Comparison of ENCODE assay signal across 11 mouse cellular contexts in the genomic region with DNA sequence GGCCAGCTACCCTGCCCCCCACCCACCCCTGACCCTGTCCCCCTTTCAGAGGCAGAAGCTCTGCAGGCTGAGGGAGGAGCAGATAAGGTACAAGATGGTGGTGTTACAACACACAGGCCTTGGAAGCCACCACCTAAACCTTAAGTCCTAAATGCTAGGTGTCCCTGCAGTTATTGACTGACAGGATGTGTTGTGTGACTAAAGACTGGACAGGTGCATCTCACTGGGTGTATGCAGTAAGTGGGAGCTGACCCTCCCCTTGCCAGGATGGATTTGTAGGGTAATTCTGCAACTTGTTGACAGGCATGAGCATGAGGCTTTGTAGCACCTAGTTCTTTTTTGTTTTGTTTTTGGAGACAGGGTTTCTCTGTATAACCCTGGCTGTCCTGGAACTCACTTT. TPM values are rescaled to one million over a fixed set of nuclear protein-coding genes. Genes with fewer than 3 reads are reported as not detected.
DNase-seq lines count a peak whose midpoint lies in the region; ATAC-seq and TF ChIP-seq lines count a peak whose summit lies in the region.
"Had no signal": no experiment of that assay in that cellular context is flagged by ENCODE, and none has a peak within 500 bp of the region (broad histone marks: within the 10 kb centered on the region; RNA-seq: fewer than 3 reads in every experiment).

No protein-coding gene starts in this region.

- no peak overlapping the region for H3K4me2 ChIP-seq in kidney, embryonic 16.5 days (replicated peaks; ENCODE audit: low read depth, low read length)
- H3K4me2 ChIP-seq in limb, embryonic 15.5 days = no peak overlapping the region

- H3K4me3 ChIP-seq in gastrocnemius, adult 2 months = peak overlapping the region; percentile 76
- no peak overlapping the region; the same call in 1 of the 2 replicates for H3K4me3 ChIP-seq in kidney, embryonic 16.5 days (ENCODE audit: low read length)
- H3K4me3 ChIP-seq in embryonic facial prominence, embryonic 10.5 days = no peak overlapping the region
- H3K4me3 ChIP-seq in limb, embryonic 15.5 days = no peak overlapping the region
- H3K4me3 ChIP-seq: megakaryocyte, embryonic 14.5 days had no signal

- no peak for DNase-seq in gastrocnemius, adult 2 months
- DNase-seq in gastrocnemius, postnatal 36 days = no peak
- DNase-seq in kidney, adult 18-20 months = no peak
- DNase-seq in embryonic facial prominence, embryonic 10.5 days (ENCODE audit: low spot score) = no peak
- no peak for DNase-seq in yolk sac, embryonic 10.5 days (ENCODE audit: low spot score)
- no peak for DNase-seq in cerebellum, postnatal 4 days (ENCODE audit: low spot score in 2 of 2)
- DNase-seq: cerebellum, postnatal 25 days had no signal

- intact Hi-C loops in gastrocnemius, adult 2 months (cut with DNase I) = no loop called here
- intact Hi-C loops in gastrocnemius, postnatal 36 days (cut with DNase I) = loop anchor here (5.0 kb wide), 1 partner anchor 268 kb away; no protein-coding TSS in a partner anchor

- no peaks in the 10 kb centered on the region for H3K9me3 ChIP-seq in kidney, embryonic 16.5 days (ENCODE audit: low read length)
- H3K9me3 ChIP-seq in embryonic facial prominence, embryonic 10.5 days = peaks cover 2% of the 10 kb centered on the region; the same call in 1 of the 2 replicates
- H3K9me3 ChIP-seq in limb, embryonic 15.5 days = no peaks in the 10 kb centered on the region

- H3K27me3 ChIP-seq in kidney, embryonic 16.5 days (ENCODE audit: insufficient read depth, low read length) = no peaks in the 10 kb centered on the region
- no peaks in the 10 kb centered on the region for H3K27me3 ChIP-seq in embryonic facial prominence, embryonic 10.5 days (replicated peaks; ENCODE audit: low read depth, poor library complexity, severe bottlenecking)
- no peaks in the 10 kb centered on the region for H3K27me3 ChIP-seq in limb, embryonic 15.5 days
- H3K27me3 ChIP-seq: megakaryocyte, embryonic 14.5 days had no signal

- TF ChIP-seq CTCF in gastrocnemius, adult 2 months (IDR thresholded peaks at IDR 0.05) = no peak

- no peak for ATAC-seq in kidney, embryonic 16.5 days (ENCODE audit: low FRiP score, low TSS enrichment)
- ATAC-seq in limb, embryonic 15.5 days (ENCODE audit: insufficient number of reproducible peaks, low FRiP score, low TSS enrichment, low read depth) = no peak
- ATAC-seq: forebrain, embryonic 16.5 days had no signal

- peak overlapping the region; percentile 98 for H3K27ac ChIP-seq in gastrocnemius, adult 2 months
- peak overlapping the region; percentile 100 for H3K27ac ChIP-seq in kidney, embryonic 16.5 days (ENCODE audit: low read length)
- H3K27ac ChIP-seq in embryonic facial prominence, embryonic 10.5 days (replicated peaks) = peak overlapping the region; percentile 98
- H3K27ac ChIP-seq in limb, embryonic 15.5 days = peak overlapping the region; percentile 97

- H3K4me1 ChIP-seq in kidney, embryonic 16.5 days (ENCODE audit: insufficient read depth, low read length) = peaks cover 74% of the 10 kb centered on the region
- H3K4me1 ChIP-seq in embryonic facial prominence, embryonic 10.5 days = peaks cover 87% of the 10 kb centered on the region
- H3K4me1 ChIP-seq in limb, embryonic 15.5 days = peaks cover 68% of the 10 kb centered on the region

- H3K36me3 ChIP-seq in kidney, embryonic 16.5 days (ENCODE audit: insufficient read depth, low read length) = peaks cover 42% of the 10 kb centered on the region
- H3K36me3 ChIP-seq in embryonic facial prominence, embryonic 10.5 days (replicated peaks) = peaks cover 81% of the 10 kb centered on the region
- H3K36me3 ChIP-seq in limb, embryonic 15.5 days = peaks cover 58% of the 10 kb centered on the region

- no peak overlapping the region for H3K9ac ChIP-seq in kidney, embryonic 16.5 days (replicated peaks; ENCODE audit: low read length)
- H3K9ac ChIP-seq in limb, embryonic 15.5 days = no peak overlapping the region

RNA-seq across cellular contexts. Expression of gene Ptpa, which starts 28.6 kb away (rescaled TPM):
- total RNA-seq in gastrocnemius, adult 2 months (2021) = 10 to 100 TPM; 48.9 to 86.1 TPM
- total RNA-seq in gastrocnemius, postnatal 36 days (2021) = 10 to 100 TPM; 55.1 to 58.9 TPM
- polyA plus RNA-seq in kidney, embryonic 16.5 days (2015; fragmentation: Nextera tagmentation; extraction: Ambion mirVana) = 184 and 191 TPM in 2 replicates
- polyA plus RNA-seq in embryonic facial prominence, embryonic 10.5 days (2016; fragmentation: Nextera tagmentation; extraction: Ambion mirVana) = 161 and 162 TPM in 2 replicates
- polyA plus RNA-seq in limb, embryonic 15.5 days (2015; fragmentation: Nextera tagmentation; extraction: Ambion mirVana) = 137 and 149 TPM in 2 replicates

RNA-seq across cellular contexts. Expression of gene Crat, which starts 28.8 kb away (rescaled TPM):
- 100 to 1,000 TPM; 362 to 422 TPM for total RNA-seq in gastrocnemius, adult 2 months (2021)
- 100 to 1,000 TPM; 356 to 381 TPM for total RNA-seq in gastrocnemius, postnatal 36 days (2021)
- 40.9 and 44.2 TPM in 2 replicates for polyA plus RNA-seq in kidney, embryonic 16.5 days (2015; fragmentation: Nextera tagmentation; extraction: Ambion mirVana)
- 19.9 and 20.3 TPM in 2 replicates for polyA plus RNA-seq in embryonic facial prominence, embryonic 10.5 days (2016; fragmentation: Nextera tagmentation; extraction: Ambion mirVana)
- 23.9 and 37.6 TPM in 2 replicates for polyA plus RNA-seq in limb, embryonic 15.5 days (2015; fragmentation: Nextera tagmentation; extraction: Ambion mirVana)

RNA-seq across cellular contexts. Expression of gene Ier5l, which starts 29.6 kb away (rescaled TPM):
- 1 to 10 TPM in 1 of 2 experiments, under 1 TPM in 1; 0.97 to 1.1 TPM for total RNA-seq in gastrocnemius, adult 2 months (2021)
- total RNA-seq in gastrocnemius, postnatal 36 days (2021) = 1 to 10 TPM; 1.7 TPM
- polyA plus RNA-seq in kidney, embryonic 16.5 days (2015; fragmentation: Nextera tagmentation; extraction: Ambion mirVana) = 2.2 and 2.9 TPM in 2 replicates
- polyA plus RNA-seq in embryonic facial prominence, embryonic 10.5 days (2016; fragmentation: Nextera tagmentation; extraction: Ambion mirVana) = 2.8 and 3.4 TPM in 2 replicates
- 1.9 and 2.1 TPM in 2 replicates for polyA plus RNA-seq in limb, embryonic 15.5 days (2015; fragmentation: Nextera tagmentation; extraction: Ambion mirVana)

RNA-seq across cellular contexts. Expression of gene Dolpp1, which starts 52.4 kb away (rescaled TPM):
- total RNA-seq in gastrocnemius, adult 2 months (2021) = 1 to 10 TPM; 5.3 to 6.1 TPM
- total RNA-seq in gastrocnemius, postnatal 36 days (2021) = 1 to 10 TPM; 5.5 to 6.7 TPM
- 44.2 and 46.8 TPM in 2 replicates for polyA plus RNA-seq in kidney, embryonic 16.5 days (2015; fragmentation: Nextera tagmentation; extraction: Ambion mirVana)
- 46.2 and 47.9 TPM in 2 replicates for polyA plus RNA-seq in embryonic facial prominence, embryonic 10.5 days (2016; fragmentation: Nextera tagmentation; extraction: Ambion mirVana)
- 35.5 and 35.8 TPM in 2 replicates for polyA plus RNA-seq in limb, embryonic 15.5 days (2015; fragmentation: Nextera tagmentation; extraction: Ambion mirVana)
